Mouse (Mus musculus) kidney, embryonic 16.5 days (tissue): Measurements from ENCODE around the gene Fen1. TPM values are rescaled to one million over a fixed set of nuclear protein-coding genes. Genes with fewer than 3 reads are reported as not detected.
"Not testable (repeated sequence)": the region's sequence is repeated elsewhere in the genome, so short reads cannot be mapped to it uniquely, and the experiment has no call there.

Experiments used
- ATAC-seq: fragments of 200-750 bp; cut with Nextera tagmentation; 2 replicates; pipeline ENCODE4 v1.8.0; 2017; ENCODE audit warnings: moderate TSS enrichment; ENCODE audit not compliant: low FRiP score, low TSS enrichment
- H3K27ac ChIP-seq: fragments of 300-500 bp; sonication (generic); 2 replicates; pipeline ENCODE4 v1.5.1; 2014; ENCODE audit warnings: low read length
- H3K27me3 ChIP-seq: fragments of 300-500 bp; sonication (generic); 2 replicates; pipeline ENCODE4 v1.6.1; 2014; ENCODE audit warnings: low read length, control low read depth, mixed read lengths; ENCODE audit not compliant: insufficient read depth
- H3K36me3 ChIP-seq: fragments of 300-500 bp; sonication (generic); 2 replicates; pipeline ENCODE4 v1.6.1; 2014; ENCODE audit warnings: low read length, control low read depth, mixed read lengths; ENCODE audit not compliant: insufficient read depth
- H3K4me1 ChIP-seq: fragments of 300-500 bp; sonication (generic); 2 replicates; pipeline ENCODE4 v1.6.1; 2014; ENCODE audit warnings: low read length, control low read depth, mixed read lengths; ENCODE audit not compliant: insufficient read depth
- H3K4me2 ChIP-seq: fragments of 300-500 bp; sonication (generic); replicated peaks from 2 replicates; pipeline ENCODE4 v1.6.1; 2014; ENCODE audit warnings: low read depth, low read length
- H3K4me3 ChIP-seq: fragments of 300-500 bp; sonication (generic); 2 replicates; pipeline ENCODE4 v1.5.1; 2014; ENCODE audit warnings: mild to moderate bottlenecking, low read length
- H3K9ac ChIP-seq: fragments of 300-500 bp; sonication (generic); replicated peaks from 2 replicates; pipeline ENCODE4 v1.6.1; 2014; ENCODE audit warnings: low read length
- H3K9me3 ChIP-seq: fragments of 300-500 bp; sonication (generic); 2 replicates; pipeline ENCODE4 v1.6.1; 2016; ENCODE audit warnings: low read length, control low read depth
- WGBS: fragments of 180-500 bp; shearing (Covaris S2); extraction: QIAGEN DNeasy Blood & Tissue Kit; methylation state at CpG from one replicate; pipeline ENCODE4 v1.1.7; 2014; 5-methylcytosine and 5-hydroxymethylcytosine counted together
- microRNA-seq: library from miRNA; unstranded; fragments of <30 nt; microRNA quantifications from one replicate; pipeline ENCODE4, GENCODE M21; 2016
- polyA plus RNA-seq: library from polyadenylated mRNA; unstranded; fragments of >200 nt; fragmentation: Nextera tagmentation; extraction: Ambion mirVana; gene quantifications from 2 replicates; pipeline ENCODE4 v1.2.1, GENCODE M21; 2015

Gene Fen1
- polyA plus RNA-seq, 1 experiment from 2014 or later, result 103 TPM

DNA sequence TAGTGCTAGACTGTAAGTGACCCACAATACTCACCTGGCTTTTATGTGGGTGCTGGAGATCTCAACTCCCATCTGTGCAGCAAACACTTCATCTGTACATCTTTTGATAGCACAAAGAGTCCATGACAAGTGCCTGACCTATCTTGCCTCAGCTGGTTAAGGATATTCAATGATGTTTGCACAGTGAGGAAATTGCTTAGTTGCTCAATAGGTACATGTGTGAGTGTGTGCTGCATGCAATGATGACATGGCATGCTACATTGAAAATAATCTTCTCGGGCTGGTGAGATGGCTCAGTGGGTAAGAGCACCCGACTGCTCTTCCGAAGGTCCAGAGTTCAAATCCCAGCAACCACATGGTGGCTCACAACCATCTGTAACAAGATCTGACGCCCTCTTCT lies 38.0 kb downstream of the Fen1 start:
- not testable (repeated sequence) for H3K27ac ChIP-seq, H3K9ac ChIP-seq, H3K9me3 ChIP-seq, H3K27me3 ChIP-seq, H3K4me3 ChIP-seq, H3K4me1 ChIP-seq, H3K4me2 ChIP-seq, H3K36me3 ChIP-seq, ATAC-seq
- WGBS, result 96% methylated on average over 3 of the region's 4 CpGs

DNA sequence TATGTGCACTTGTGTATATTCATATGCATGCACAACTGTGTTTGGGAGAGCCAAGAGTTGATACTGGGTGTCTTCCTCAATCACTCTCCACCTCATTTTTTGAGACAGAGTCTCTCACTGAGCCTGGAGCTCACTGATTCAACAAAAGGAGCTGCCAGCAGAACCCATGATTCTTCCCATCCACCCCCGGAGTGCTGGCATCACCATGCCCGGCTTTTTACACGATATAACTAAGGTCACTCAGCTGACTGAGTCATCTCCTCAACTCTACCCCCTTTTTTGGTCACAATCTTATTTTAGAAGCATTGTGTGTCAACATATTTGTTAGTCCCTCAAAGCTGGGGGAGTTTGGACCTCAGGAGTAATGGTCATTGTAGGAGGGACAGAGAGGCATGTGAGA lies 40.1 kb downstream of the Fen1 start:
- Histone ChIP-seq H3K27ac (no peak overlapping the region), H3K9ac (no peak overlapping the region), H3K4me2 (no peak overlapping the region), H3K4me1 (no peaks in the 10 kb centered on the region), H3K36me3 (no peaks in the 10 kb centered on the region), H3K27me3 (no peaks in the 10 kb centered on the region), H3K4me3 (no peak overlapping the region), H3K9me3 (no peaks in the 10 kb centered on the region)
- WGBS, result 80% methylated on average over 3 of the region's 3 CpGs
- no peak for ATAC-seq

DNA sequence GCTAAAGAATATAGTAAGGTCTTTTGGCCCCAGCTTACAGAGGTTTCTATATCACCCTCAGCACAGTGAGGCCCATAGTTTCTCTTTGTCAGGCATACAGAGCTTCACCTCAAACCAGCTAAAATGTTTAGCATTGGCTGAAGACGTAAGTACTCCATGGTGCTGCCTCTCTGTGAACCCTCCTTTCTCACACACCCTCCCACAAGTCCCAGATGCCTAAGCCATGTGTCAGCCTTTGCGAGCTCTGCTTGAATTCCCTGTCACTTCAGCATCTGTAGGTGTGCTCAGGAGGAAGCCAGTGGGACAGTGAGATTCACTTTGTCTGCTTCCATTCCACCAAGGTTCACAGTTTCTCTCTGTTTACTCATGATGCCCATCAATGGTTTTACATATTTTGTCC lies 46.2 kb downstream of the Fen1 start:
- 81% methylated on average over 2 of the region's 2 CpGs for WGBS
- Histone ChIP-seq H3K4me2 (no peak overlapping the region), H3K27ac (no peak overlapping the region), H3K36me3 (no peaks in the 10 kb centered on the region), H3K27me3 (no peaks in the 10 kb centered on the region), H3K9ac (no peak overlapping the region), H3K4me1 (no peaks in the 10 kb centered on the region), H3K9me3 (peaks cover 5% of the 10 kb centered on the region; the same call in 1 of the 2 replicates), H3K4me3 (no peak overlapping the region)
- ATAC-seq, result no peak

DNA sequence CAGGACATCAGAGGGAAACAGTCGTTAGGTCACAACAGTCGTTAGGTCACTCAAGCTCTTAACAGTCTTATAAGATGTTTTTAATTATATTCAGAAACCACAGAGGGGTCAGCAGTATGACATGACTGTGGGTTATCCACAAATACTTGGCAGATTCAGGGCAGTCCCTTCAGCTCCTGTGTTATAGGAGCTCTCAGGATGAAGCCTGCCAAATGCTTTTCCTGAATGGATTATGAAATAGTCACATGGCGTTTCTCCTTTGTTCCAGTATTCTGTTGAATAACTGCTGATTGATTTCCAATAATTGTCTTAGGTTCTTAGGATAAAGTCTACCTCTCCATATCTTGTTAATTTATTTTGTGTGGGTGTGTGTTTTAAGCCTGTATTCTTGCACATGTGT lies 54.8 kb downstream of the Fen1 start:
- no peak overlapping the region for H3K27ac ChIP-seq
- 70% methylated on average over 3 of the region's 3 CpGs for WGBS

More for the DNA sequence above, 54.8 kb downstream of the Fen1 start:
- H3K4me2 ChIP-seq, result no peak overlapping the region
- no peaks in the 10 kb centered on the region for H3K36me3 ChIP-seq
- no peak for ATAC-seq
- H3K9ac ChIP-seq, result no peak overlapping the region
- H3K4me3 ChIP-seq, result no peak overlapping the region
- no peaks in the 10 kb centered on the region for H3K27me3 ChIP-seq
- H3K9me3 ChIP-seq, result peaks cover 5% of the 10 kb centered on the region; the same call in 1 of the 2 replicates
- no peaks in the 10 kb centered on the region for H3K4me1 ChIP-seq

Small RNA genes within 50 kb of the gene (microRNA-seq; reads per million reads assigned to microRNA genes)
- 1.3 reads per million for gene Mir6993

Other genes with a start within 250 kb of the Fen1 start
- 1,651 and 1,666 TPM in 2 replicates for gene Fth1, start 223.6 kb downstream of the Fen1 start, polyA plus RNA-seq
- 1.4 and 1.9 TPM in 2 replicates for gene Best1, start 202.5 kb downstream of the Fen1 start, polyA plus RNA-seq
- 32.0 and 34.6 TPM in 2 replicates for gene Rab3il1, start 202.5 kb downstream of the Fen1 start, polyA plus RNA-seq
- gene Fads3, start 162.6 kb downstream of the Fen1 start, polyA plus RNA-seq, result 30.1 and 36.5 TPM in 2 replicates
- gene Fads2, start 102.4 kb downstream of the Fen1 start, polyA plus RNA-seq, result 76.1 and 85.9 TPM in 2 replicates
- gene Fads1, start 21.3 kb downstream of the Fen1 start, polyA plus RNA-seq, result 95.4 and 100 TPM in 2 replicates
- gene Tmem258, start 155 bp downstream of the Fen1 start, polyA plus RNA-seq, result 430 and 433 TPM in 2 replicates
- 3.9 and 4.2 TPM in 2 replicates for gene Myrf, start 36.6 kb upstream of the Fen1 start, polyA plus RNA-seq
- gene Dagla, start 100.7 kb upstream of the Fen1 start, polyA plus RNA-seq, result 3.2 and 4.2 TPM in 2 replicates
- gene Syt7, start 184.9 kb upstream of the Fen1 start, polyA plus RNA-seq, result 0.96 and 1.6 TPM in 2 replicates